Mouse (Mus musculus) C2C12 (cell line): ENCODE data around the gene Ptprt.

Source experiments
- CEBPB ChIP-seq: IDR thresholded peaks from one replicate; pipeline ENCODE4 v1.6.1; 2011; ENCODE audit warnings: low read depth, mild to moderate bottlenecking, control low read depth, moderate library complexity
- CTCF ChIP-seq: IDR thresholded peaks from one replicate; pipeline ENCODE4 v1.5.1; 2011; ENCODE audit not compliant: control insufficient read depth, insufficient read depth, insufficient read length
- FOSL1 ChIP-seq: IDR thresholded peaks from one replicate; pipeline ENCODE4 v1.8.0; 2011; ENCODE audit warnings: mild to moderate bottlenecking, low read length; ENCODE audit not compliant: poor library complexity, insufficient read depth, severe bottlenecking
- MAX ChIP-seq: IDR thresholded peaks from one replicate; pipeline ENCODE4 v1.6.1; 2011; ENCODE audit warnings: mild to moderate bottlenecking, control low read depth
- MYOG ChIP-seq: IDR thresholded peaks from one replicate; pipeline ENCODE4 v1.6.1; 2011; ENCODE audit not compliant: control insufficient read depth, insufficient read length; ENCODE audit errors: extremely low read depth
- USF1 ChIP-seq: IDR thresholded peaks from one replicate; pipeline ENCODE4 v1.6.1; 2011; ENCODE audit warnings: low read depth, mild to moderate bottlenecking, control low read depth, moderate library complexity

GRCm38 (mm10) chr2:162332066-162332683 lies 328.8 kb downstream of the Ptprt start:
- TF ChIP-seq MYOG: no peak
- no peak for TF ChIP-seq CTCF
- TF ChIP-seq FOSL1: no peak
- no peak for TF ChIP-seq USF1
- no peak for TF ChIP-seq MAX
- TF ChIP-seq CEBPB: no peak
